Mouse (Mus musculus): ENCODE results near the gene Serhl.

The Serhl gene

GRCm38 (mm10) chr15:83084022-83084640 is 5.2 kb upstream of the Serhl start:
- DNase-seq (ENCODE audit: low spot score): peak; percentile 92

GRCm38 (mm10) chr15:83085901-83086300 is 3.4 kb upstream of the Serhl start:
- peak; percentile 60 for DNase-seq (ENCODE audit: low spot score)

- no peak for DNase-seq (ENCODE audit: low spot score)
These were observed 2.5 kb upstream of the Serhl start for GRCm38 (mm10) chr15:83086636-83087328.

DNA sequence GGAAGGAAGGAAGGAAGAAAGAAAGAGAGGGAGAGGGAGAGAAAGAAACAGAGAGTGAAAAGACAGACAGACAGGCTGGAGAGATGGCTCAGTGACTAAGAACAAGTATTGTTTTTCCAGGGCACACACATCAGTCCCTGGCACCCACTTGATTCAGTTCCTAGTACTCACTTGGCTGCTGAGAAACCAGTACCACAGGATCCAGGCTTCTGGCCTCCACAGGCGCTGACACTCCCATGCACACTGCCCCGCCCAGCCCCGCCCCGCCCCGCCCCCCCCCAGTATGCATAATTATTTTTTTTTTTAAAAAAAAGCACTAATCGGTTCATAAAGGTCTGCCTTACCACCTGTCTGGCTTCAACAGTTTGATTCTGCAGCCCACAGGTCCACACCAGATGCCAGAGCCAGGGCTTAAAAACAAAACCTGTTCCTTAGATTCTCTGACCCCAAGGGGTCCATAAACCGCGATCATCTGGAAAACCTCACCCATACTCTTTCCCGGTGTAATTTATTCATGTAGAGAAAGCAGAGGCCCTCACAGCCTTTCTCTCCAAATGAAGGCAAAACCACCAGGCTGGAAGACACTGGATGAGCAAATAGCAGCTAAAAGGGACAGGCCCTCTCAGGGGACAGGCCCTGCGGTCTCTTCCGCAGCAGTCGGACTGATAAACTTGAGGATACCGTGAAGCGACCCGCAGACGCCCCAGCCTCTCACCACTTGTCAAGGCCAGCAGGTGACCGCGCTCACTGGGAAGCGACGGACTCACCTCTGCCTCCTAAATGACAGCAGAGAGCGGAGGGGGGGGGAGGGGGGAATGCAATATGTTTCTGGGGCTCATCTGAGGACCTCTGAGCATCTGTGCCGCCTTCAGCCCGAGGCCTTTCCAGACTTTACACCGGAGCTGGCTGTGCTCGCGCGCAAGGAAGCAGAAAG is 544 bp upstream of the Serhl start:
- peak; percentile 58 for DNase-seq (ENCODE audit: low spot score)

- DNase-seq (ENCODE audit: low spot score): peak; percentile 46
These were observed 1.6 kb downstream of the Serhl start for GRCm38 (mm10) chr15:83090874-83091273.

- DNase-seq (ENCODE audit: low spot score): no peak
These were observed 4.4 kb downstream of the Serhl start for GRCm38 (mm10) chr15:83093687-83094086.

GRCm38 (mm10) chr15:83095950-83096349 is 6.6 kb downstream of the Serhl start:
- DNase-seq (ENCODE audit: low spot score): no peak

GRCm38 (mm10) chr15:83099533-83100331 is 10.4 kb downstream of the Serhl start:
- DNase-seq (ENCODE audit: low spot score): peak; percentile 94

- no peak for DNase-seq (ENCODE audit: low spot score)
These were observed 11.0 kb downstream of the Serhl start for GRCm38 (mm10) chr15:83100332-83100662.

DNA sequence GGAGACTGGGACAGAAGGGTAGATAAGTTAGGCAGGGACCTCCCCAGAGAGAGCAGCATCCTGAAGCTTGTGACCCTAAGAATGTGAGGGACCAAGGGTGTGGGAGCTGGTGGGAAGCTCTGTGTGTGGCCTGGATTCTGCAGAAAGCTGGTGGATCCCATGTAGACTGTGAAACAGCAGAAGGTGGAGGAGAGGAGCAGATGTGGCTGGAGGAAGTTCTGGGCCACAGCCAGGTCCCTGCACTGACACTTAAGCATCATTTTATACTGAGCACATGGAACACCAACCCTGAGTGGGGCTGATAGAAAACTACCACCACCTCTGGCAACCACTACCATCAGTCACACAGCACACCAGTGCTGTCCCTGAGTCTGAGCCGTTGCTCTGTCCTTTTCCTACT is 13.8 kb downstream of the Serhl start:
- DNase-seq (ENCODE audit: low spot score): no peak

- no peak for DNase-seq (ENCODE audit: low spot score)
These were observed 17.1 kb downstream of the Serhl start for GRCm38 (mm10) chr15:83106426-83106825.

DNA sequence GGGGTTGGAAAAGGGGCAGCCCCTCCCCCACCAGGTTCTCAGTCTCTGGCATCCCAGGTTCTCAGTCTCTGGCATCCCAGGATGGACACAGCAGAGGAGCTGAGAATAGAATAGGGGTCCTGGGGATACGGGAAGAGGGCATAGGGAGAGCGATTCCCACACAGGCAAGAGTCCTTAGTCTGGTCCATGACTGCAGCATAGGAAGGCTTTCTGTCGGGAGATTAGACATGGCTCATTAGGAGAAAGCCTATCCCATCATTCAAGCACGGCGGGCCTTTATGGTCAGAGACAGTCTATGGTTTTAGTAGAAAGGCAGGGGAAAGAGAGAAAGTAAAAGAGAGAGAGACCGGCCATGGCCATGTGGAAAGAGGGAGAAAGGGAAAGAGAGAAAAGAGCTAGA is 18.5 kb downstream of the Serhl start:
- DNase-seq (ENCODE audit: low spot score): no peak

DNA sequence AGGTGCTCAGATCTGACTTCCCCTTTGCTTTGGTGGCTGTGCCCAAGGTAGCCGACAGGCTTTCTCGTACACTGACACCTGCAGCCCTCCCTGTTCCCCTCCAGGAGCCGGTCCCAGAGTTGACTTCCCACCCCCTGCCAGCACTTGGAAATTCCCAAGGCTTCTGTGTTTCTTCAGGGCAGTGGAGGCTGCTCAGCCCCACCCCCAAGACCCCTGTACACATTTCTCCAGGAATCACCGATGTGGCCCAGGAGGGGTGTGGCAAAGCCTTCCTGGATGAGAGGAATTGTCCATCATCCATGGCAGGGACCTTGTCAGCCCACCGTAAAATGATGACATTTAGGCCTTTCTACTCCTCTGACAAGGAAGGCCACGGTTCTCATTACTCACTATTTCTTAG is 22.0 kb downstream of the Serhl start:
- peak; percentile 12 for DNase-seq (ENCODE audit: low spot score)

DNA sequence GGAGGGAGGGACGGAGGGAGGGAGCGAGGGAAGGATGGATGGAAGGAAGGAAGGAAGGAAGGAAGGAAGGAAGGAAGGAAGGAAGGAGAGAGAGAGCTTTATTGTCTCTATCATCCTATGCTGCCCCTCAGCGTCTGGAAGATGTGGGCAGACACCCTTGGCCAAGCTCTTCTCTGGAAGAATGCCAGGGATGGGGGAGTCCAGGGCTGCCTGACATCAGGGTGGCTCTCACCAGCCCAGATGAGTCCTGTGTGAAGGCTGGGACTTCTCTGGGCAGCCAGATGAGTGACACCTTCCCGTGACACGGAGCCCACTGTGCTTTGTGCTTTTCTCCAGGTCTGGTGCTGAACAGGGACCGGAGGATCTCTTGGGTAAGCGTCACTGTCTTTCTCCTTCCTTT is 22.6 kb downstream of the Serhl start:
- DNase-seq (ENCODE audit: low spot score): peak; percentile 57

DNA sequence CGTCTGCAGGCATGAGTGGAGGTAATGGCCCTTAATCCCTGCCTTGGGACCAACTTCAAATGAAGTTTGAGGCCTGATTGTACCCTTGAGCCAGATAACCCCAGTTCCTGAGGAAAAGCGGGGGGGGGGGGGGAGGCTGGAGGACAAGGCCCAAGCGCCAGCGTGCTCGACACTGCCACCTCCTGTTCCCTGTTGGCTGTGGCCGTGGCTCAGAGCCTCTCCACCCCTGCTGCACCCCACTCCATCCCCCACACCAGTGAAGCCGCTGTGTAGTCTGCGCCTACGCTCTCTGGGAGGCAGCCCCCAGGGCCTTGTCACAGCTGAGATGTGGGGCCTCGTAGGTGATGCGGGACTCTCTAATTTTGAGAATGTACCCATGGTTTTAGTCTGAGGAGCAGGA is 23.6 kb downstream of the Serhl start:
- DNase-seq (ENCODE audit: low spot score): peak; percentile 72

DNA sequence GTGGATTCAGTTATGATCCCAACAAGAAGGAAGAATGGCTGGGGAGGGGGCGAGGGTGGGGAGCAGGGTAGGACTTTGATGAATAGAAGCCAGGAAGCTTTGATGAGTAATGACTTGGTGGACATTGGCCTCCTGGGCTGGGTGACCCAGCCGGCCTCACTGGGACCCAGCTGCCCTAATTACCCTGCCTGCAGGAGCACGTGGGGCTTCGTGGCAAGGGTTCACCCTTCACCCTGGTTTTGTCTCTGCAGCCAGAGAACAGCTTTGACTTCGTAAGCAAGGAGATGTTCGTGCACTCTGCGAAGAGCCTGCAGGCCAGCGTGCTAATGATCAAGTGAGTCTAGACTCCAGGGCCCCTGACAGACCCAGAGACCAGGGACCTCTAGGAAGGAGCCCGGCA is 24.8 kb downstream of the Serhl start:
- DNase-seq (ENCODE audit: low spot score): no peak

DNA sequence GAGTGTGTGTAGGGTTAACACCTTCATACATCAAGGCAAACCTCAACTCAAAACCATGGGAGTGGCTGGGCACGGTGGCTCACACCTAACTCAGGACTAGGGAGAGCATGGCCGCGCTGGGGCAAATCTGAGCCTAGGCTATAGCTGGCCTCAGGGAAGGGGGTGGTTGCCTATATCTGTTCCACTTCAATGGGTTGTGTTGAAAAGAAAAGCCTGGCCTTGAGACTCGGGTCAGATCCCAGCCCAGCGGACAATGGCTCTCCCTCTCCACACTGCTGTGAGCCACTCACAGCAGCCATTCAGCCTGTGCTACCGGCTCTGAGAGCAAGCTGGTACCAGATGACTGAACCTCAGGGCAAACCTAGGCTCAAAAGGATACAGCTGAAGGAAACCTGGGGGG is 25.8 kb downstream of the Serhl start:
- no peak for DNase-seq (ENCODE audit: low spot score)

GRCm38 (mm10) chr15:83118360-83118759 is 29.1 kb downstream of the Serhl start:
- DNase-seq (ENCODE audit: low spot score): peak; percentile 95

GRCm38 (mm10) chr15:83121709-83122565 is 32.6 kb downstream of the Serhl start:
- peak; percentile 86 for DNase-seq (ENCODE audit: low spot score)

GRCm38 (mm10) chr15:83122566-83123145 is 33.4 kb downstream of the Serhl start, which contains the start of gene Rrp7a:
TSS of gene Rrp7a (minus strand) at chr15:83122801.
- peak; percentile 96 for DNase-seq (ENCODE audit: low spot score)

- no peak for DNase-seq (ENCODE audit: low spot score)
These were observed 35.3 kb downstream of the Serhl start for GRCm38 (mm10) chr15:83124625-83125024.
